Mouse (Mus musculus) left cerebral cortex, adult 18-20 months (tissue): ENCODE results near the gene Olfr164. TPM values are rescaled to one million over a fixed set of nuclear protein-coding genes. Genes with fewer than 3 reads are reported as not detected.

Source experiments
- DNase-seq, 2 experiments: peaks; one replicate each; pipeline ENCODE4 v3.0.0; 2021 to 2022; ENCODE audit warnings: low spot score in 2 of 2, mixed read lengths in 1 of 2
- long read RNA-seq, 2 experiments: library from polyadenylated mRNA; stranded (forward); transcript quantifications; one replicate each; pipeline ENCODE4 v2.0.0; 2021
- microRNA-seq, 2 experiments: library from miRNA; unstranded; fragments of <30 nt; microRNA quantifications; one replicate each; pipeline ENCODE4 v1.2.0; 2021
- total RNA-seq, 2 experiments: library from RNA; stranded (reverse); gene quantifications; 2 replicates each; pipeline ENCODE4 v1.2.3; 2021

Gene Olfr164
- total RNA-seq, result not detected
- long read RNA-seq, experiment 1, result 0 reads
- long read RNA-seq, experiment 2, result 0 reads

DNA sequence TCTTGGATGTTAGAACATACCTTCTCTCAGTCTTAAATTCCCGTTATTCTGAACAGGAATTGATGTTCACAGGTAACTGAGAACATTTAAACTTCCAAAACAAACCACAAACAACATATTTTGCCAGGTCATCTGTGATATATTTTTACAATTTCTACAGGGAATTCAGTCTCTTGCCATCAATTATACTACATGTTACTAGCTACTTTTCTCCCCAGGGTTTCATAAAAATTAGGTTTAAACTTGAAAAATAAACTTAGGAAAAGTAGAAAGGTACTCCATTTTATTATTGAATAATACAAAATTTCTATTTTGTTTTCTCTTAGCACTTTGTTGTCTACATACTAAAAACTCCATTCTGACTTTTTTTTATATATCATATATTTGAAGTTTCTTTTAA is at the start of gene Olfr164:
Olfr164 (minus strand) TSS at position 101 of the 400 bp plus-strand sequence.
- DNase-seq, result no peak

DNA sequence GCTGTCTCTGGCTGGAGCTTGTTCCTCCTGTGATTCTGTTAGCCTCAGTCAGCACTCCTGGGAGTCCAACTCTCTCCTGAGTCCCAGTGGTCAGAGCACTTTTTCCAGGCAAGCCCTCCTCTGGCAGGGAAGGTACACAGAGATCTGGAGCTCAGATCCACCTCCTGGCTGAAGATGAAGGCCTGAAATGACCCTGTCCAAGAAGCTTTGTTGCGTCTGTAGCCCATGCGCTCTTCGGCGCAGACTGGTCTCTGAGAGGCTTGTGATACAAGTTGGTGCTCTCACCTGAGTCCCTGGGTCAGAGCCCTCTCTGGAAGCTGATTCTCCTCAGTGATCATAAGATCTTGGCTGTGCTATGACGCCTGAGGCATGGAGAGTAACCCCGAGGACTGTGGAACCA is 35.2 kb upstream of the Olfr164 start:
- no peak for DNase-seq

DNA sequence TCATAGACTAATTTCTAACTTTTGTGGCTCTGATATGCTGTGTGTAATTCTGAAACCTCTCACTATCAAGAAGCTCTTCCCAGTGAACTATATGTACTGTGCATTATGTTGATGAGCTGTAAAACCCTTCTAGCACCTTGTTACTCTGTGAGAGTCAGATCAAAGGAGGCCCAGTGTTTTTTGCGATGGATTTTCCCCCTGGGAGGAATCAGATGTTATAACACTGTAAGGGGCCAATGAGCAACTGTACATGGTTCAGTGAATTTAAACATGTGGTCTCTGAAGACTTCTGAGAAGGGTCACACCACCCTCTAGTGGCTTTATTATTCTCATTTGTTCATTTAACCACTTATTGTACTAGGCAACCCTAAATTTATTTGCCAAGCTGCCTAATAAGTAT is 50.6 kb downstream of the Olfr164 start:
- no peak for DNase-seq

DNA sequence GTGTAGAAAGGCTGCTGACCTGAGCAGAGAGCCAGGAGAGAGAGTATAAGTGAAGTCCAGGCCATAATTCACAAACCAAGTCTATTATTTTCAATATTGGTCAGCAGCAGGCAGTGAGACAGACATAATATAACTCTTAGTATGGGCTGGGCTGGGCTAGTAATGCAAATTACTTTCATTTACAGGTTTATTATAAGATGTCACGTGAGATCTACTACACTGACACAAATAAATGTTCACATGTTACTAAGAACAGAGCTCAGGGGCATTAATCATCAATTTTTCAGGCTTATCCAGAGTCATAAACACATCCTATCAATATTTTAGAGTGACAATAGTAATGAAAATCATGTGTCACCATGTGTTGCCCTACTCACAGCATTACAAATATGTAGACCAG is 53.1 kb downstream of the Olfr164 start:
- no peak for DNase-seq

DNA sequence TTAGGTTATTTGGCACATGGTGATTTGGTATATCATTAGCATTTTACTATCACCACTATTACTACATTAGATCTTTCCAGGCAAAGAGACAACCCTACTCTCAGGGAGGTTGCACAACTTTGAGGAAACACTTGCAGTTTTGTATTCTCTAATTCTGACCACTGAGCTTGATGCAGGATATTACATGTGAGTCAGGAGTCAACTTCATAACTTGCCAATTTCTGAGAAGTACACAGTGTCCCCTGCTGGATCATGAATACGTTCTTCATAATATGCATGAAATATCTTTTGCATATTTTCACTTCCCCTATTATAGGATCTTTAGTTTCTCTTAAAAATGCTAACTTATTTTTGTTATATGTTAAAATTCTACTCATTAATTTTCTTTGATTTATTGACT is 68.0 kb downstream of the Olfr164 start:
- DNase-seq, result no peak

DNA sequence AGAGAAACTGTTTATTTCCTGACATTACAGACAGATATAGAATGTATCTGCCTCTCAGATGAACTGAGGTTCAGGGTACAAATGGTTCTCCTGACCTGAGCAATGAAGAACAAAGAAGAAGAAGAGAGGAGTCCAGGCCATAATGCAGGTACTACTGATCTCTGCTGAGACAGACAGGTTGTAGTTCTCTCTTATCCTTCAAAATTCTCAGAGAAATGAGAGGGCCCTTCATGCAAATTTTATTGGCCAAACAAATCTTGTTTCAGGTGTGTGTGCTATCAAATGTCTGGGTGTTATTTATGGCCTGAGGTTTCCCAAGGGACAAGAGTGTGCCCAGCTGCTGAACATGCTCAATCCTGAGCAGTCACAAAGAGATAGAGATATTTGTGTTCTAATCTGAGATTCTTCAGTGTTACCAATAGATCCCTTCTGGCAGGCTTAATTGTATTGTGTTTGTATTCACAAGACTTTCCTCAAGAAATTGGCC is 72.3 kb downstream of the Olfr164 start:
- DNase-seq, result no peak

DNA sequence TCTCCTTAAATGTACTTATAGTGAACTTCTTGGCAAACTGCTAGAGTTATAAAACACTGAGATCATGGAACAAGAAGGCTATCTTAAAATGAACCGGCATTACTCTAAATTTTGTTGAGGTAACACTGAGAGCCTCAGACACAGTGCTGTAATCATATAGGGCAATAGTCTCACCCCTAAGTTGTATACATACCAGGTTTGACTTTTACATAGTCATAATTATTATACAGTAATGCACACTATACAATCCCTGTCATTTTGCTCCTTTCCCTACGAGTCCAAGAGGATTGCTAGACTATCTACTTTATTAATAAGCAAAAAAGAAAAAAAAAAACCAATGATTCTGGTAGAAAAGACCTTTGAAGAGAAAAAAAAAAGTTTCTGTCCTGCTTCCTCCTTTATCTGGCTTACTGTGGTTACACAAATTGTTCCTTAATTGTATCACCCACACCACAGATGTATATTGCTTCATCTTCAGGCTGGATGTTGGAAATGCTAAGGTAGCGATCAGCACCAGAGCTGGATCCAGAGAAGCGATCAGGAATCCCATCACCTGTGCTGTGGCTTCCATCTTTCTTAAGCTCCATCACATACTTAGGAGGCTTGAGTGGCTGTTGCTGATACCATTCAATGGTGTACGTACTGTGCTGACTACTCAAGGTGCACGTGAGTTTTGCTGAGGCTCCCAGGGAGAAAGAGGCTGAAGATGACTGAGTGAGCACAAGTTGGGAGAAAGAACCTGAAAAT is 72.9 kb downstream of the Olfr164 start:
- DNase-seq, result no peak

DNA sequence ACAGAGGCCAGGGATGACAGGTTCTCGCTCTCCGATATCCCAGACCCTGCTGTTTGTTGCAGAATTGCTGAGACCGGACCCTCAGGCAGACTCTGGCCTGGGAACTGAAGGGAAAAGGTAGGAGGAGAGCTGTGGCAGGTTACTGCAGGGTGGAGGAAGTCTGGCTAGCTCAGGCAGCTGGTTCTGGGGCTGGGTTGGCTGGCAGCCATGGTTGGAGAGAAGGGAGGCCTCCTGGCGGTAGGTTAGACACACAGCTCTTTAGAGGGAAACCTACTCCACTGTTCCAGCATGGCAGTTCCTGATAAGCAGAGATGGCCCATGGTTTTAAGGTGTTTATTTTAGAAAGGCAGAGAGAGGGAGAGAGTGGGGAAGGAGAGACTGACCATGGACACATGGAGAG is 77.1 kb downstream of the Olfr164 start:
- no peak for DNase-seq

Small RNAs within 50 kb of the gene (microRNA-seq; reads per million reads assigned to microRNA genes)
- 0 reads per million in 2 experiments for gene Gm23612

Other genes with a start within 250 kb of the Olfr164 start
- not detected for gene Olfr165, start 109.1 kb upstream of the Olfr164 start, total RNA-seq
- gene Olfr166, start 169.6 kb upstream of the Olfr164 start, total RNA-seq, result not detected
- gene Olfr167, start 208.2 kb upstream of the Olfr164 start, total RNA-seq, result not detected
- gene Olfr168, start 221.5 kb upstream of the Olfr164 start, total RNA-seq, result not detected